Mouse (Mus musculus) T-helper 2 cell (primary cell): ENCODE measurements around the gene Eef2k.

Source experiments
- in situ Hi-C: fragments of 300-600 bp; cut with MboI, MseI; formaldehyde crosslinking; loops from one replicate; pipeline ENCODE4 v1.15.1; 2025; ENCODE audit warnings: high pct_unique_total_duplicates

Gene Eef2k

DNA sequence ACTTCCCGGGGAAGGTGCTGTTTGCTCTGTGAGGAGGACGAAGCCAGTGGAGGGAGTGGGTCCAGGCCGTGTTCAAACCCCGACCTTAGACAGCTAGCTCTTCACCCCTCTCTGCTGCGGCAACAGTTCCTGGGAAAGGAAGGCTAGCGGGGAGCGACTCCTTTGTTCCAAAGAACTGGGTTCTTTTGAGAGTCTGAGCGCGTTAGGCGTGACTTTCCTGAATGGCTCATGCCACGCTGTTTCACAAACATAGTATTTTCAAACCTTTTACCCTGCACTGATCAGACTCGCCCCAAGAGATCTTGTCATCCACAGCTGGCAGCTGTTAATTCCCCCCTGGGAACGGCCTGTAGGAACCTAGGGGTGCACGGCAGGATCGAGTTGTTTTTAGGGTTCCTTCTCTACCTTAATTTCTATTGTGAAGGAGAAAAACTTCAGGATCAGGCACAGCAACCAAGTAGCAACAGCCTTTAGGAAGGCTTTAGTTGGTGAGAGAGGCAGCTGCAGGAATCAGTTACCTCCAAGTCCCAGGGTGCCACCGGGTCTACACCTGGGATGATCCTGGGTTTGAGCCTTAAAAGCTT lies 1.3 kb downstream of the Eef2k start:
- in situ Hi-C loops, result loop anchor here (10.0 kb wide), 2 partner anchors 191 to 1129 kb away; partner anchors contain the start of gene Mettl9

DNA sequence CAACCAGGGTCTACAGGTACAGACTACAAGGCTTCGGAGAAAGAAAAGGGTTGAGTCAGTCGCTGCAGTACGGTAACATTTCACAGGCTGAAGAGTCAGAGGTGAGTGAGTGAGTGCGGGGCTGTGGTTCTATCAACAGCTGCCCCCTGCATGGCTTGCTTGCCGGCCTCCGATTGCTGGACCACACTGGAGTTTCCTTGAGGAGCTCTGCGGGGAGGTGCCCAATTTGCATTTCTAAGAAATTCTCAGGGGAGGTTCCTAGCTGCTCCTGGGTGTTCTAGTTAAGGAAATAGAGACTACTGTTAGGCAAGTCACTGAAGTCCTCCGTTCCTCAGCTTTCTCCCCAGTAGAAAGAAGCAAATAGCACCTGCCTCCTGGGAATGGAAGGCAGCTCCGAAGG lies 2.1 kb downstream of the Eef2k start:
- in situ Hi-C loops, result loop anchor here (10.0 kb wide), 2 partner anchors 190 to 1130 kb away; partner anchors contain the start of gene Mettl9

DNA sequence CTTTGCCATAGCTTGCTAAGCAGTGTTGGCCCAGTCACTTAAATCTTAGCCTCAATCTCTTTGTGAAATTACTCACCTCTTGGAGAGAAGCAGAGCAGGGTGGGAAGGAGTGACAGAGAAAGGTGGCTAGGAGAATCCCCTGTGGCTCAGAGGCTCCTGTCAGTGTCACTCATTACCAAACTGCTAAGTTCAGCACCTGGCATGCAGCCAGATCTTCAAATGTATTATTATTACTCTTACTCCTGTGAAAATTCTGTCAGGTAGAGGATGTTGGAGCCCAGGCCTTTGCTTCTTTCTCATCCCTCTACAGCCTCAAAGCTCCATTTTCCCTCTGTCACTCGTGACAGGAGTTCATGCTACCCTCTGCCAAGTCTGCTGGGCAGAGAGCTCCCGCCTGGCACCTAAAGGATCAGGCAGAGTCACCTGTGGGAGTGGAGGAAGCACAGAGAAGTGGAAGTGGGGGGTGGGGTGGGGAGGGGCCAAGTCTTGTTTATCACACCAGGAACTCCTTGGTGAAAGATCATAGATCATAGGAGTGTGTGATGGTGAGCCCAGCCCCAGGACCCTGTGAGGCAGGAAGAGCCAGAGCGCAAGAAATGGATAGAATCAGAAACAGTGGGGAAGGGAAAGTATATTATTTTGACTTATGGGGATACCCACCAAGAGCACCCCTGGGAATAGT lies 6.3 kb downstream of the Eef2k start:
- in situ Hi-C loops, result loop anchor here (10.0 kb wide), 2 partner anchors 186 to 1134 kb away; partner anchors contain the start of gene Mettl9

DNA sequence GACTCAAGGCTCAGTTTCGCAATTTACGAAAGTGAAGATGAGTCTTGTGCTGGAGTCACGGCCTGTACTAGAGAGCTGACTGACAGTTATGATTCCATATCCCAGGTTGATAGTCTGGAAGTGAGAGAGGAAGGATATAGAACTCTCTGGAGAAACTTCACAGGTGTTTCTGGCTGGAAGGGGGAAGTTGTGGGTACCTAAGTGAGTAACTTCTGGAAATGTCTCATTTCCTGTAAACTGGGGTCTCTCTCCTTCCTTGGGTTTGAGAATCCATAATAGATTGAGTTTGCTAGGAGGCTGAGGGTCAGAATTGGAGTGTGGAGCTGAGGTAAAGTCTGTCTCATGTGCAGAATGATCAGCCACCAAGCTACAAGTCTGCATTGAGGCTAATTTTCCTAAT lies 7.5 kb downstream of the Eef2k start:
- in situ Hi-C loops, result no loop called here

DNA sequence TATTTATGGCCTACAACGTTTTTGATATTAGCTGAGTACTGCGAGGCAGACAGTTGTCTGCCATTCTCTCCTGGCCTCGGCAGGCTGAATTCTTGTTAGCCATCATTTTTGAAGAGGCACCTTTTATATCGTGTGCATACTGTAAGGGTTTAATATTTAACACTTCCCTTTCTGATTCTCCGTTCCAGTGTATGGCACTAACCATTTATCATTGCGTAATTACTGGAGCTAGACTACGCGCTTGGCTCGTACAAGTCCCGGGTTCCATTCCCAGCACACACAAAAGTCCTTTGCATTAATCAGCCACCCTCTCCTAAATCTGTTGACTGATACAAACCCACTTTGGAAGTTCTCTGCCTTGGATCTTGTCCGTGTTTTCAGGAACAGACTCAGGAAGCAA lies 17.2 kb downstream of the Eef2k start:
- in situ Hi-C loops, result no loop called here

DNA sequence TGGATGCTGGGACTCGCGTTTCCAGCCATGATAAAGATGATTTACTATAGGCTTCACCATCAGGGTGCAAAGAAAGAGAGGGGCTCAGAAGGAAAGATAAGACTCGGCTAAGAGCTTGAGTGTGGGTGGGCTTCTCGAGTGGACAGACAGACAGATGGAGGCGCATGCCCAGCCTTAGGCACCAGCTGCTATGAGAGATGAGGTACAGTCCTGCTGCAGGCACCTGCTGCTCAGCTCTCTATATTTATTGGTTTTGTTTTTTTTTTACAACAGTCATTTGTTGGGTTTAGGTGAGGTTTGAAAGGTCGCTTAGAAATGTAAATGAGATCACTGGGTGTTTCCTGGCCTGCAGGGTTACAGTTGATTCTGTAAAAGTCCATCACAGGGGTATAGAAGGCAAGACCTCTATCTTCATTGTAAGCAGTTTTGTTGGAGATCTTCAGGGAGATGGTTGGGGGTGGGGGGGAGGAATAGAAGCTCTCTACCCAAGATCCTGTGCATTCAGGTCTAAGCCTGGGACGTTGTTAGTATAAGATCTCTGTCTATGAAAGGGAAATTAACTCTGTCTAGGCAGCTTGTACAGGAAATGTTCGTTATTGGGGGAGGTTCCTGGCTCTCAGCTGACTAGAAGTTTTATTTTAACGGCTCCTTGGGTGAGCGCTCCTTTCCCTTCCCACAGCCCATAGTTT lies 18.3 kb downstream of the Eef2k start:
- in situ Hi-C loops, result no loop called here

DNA sequence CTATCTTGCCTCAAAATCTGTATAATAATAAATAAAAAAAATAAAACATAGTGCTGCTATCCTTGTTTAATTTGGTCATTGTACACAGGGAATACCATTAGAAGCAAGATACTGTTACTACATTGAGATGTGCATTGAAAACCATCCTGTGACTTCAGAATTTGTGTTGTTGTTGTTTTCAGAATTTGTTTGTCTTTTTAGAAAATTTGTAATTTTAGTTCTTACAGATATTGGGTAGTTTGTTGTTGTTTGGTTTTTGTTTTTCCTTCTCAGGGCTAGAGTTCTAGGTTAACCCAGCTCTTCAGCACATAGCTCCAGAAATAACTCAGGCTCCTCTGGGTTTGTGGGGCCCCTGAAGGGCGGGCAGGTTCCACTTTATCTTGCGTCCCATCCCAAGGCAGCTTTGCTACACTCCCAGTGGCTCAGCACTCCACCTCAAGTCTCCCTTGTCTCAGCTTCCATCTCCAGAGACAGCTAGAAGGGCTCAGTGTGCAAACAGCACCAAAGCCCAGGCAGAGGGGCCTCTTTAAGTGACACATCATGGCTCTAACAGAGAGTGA lies 18.9 kb downstream of the Eef2k start:
- in situ Hi-C loops, result no loop called here

DNA sequence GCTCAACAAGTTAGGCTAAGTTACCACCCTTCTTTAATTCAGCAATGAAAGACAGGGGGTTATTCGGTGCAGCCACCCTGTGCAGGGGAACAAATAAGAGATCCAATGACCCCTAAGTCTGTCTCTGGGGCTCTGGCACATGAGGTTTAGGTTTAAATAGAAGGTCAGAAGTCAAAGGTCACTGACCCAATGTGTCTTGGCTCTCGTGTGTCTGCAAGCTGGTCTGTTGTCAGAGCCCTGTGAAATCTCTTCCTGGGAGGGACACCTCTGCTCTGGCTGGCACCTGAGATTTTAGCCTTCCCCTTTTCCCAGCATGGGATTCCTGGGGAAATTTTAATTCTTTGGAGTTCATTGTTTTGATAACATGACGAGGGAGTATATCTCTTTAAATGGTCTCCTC lies 19.6 kb downstream of the Eef2k start:
- in situ Hi-C loops, result no loop called here

DNA sequence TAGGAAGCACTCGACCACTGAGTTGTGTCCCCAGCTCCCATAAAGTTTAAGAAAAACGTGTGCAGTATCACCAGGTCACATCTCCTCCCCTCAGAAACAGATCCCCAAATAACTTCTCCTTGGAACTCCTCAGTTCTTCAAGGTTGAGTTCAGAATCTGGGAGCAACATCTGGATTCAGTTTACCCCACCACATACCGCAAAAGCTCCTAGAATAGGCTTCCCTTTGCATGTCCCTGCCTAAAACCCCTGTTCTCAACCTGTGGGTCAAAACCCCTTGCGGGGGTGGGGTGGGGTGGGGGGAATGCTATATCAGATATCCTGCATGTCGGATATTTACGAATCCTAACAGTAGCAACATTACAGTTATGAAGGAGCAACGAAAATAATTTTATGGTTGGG lies 20.0 kb downstream of the Eef2k start:
- in situ Hi-C loops, result no loop called here

DNA sequence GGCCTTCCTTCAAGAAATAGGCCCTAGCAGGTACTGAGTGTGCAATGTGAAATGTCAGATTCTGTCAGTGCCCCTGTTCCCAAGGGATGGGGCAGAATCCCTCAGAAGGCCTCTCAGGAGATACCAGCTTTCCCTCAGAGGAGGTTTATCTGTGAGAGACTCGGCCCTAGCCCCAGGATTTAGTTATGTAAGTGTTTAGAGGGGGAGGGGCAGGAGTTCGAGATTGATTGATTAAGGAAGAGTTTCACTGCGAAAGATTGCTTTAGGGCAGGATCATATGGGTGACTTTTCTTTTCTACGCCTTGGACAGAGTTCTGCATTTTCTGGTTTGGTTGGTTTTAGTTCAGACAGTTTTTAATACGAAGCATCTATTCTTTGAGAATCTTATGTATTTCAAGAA lies 20.8 kb downstream of the Eef2k start:
- in situ Hi-C loops, result no loop called here

DNA sequence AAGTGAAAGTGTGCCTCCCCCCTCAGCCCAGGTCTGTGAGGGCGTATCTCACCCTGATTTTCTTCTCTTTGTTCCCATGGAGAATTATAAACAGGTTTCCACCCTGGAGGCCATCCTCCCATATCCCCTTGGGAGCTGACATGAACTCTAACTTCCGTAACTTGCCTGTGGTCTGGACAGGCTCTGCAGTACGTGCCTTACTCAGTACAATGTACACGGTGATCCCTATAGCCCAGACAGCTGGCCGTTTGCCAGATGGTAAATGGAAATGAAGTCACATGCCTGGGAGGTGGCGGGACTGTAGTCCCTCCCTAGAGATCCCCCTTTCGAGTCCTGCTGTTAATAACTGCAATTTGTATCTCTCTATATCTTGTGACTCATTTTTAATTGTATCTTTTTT lies 22.5 kb downstream of the Eef2k start:
- in situ Hi-C loops, result no loop called here

DNA sequence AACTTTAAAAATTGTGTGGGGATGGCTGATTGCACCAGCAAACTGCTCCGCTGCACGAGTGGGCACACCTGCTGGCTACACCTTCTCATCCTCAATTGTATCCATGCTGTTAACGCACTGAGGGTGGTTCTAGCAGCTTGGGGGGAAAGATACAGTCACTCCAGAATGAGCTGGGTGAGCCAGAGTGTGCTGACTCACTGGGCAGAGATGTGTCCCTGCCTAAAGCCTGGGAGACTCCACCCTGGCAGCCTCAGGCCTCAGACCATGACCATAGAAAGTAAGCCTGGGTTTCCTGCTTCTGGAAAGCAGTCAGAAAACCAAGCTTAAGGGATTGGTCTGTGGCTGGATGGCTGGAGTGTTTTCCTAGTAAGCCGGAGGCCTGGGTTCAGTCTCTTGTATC lies 23.2 kb downstream of the Eef2k start:
- in situ Hi-C loops, result no loop called here

DNA sequence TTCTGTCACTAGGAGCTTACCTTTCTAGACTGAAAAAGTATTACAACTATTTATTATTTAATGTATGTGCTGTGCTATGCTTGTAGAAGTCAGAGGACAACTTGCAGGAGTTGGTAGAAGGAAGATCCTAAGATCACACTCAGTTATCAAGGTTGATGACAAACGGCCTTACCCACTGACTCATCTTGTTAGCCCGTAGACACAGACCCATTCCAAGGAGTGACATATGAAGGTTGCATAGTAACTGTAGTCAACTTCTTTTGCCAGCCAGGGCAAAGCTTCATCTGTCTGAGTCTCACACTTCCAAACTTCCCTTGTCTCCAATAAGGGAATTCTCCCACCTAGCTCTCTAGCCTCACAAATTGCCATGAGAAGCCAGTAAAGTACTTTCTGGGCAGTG lies 24.1 kb downstream of the Eef2k start:
- in situ Hi-C loops, result no loop called here

DNA sequence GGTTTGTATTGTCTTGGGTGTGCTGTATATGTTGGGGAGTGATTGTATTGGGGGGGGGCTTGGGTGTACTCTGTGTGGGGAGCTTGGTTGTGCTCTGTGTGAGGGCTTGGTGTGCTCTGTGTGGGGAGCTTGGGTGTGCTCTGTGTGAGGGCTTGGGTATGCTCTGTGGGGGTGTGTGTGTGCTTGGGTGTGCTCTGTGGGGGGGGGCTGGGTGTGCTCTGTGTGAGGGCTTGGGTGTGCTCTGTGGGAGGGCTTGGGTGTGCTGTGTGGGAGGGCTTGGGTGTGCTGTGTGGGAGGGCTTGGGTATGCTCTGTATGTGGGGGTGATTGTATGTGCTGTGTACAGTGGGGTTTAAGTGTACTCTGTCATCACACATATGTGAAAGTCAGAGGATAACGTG lies 25.1 kb downstream of the Eef2k start:
- in situ Hi-C loops, result no loop called here

DNA sequence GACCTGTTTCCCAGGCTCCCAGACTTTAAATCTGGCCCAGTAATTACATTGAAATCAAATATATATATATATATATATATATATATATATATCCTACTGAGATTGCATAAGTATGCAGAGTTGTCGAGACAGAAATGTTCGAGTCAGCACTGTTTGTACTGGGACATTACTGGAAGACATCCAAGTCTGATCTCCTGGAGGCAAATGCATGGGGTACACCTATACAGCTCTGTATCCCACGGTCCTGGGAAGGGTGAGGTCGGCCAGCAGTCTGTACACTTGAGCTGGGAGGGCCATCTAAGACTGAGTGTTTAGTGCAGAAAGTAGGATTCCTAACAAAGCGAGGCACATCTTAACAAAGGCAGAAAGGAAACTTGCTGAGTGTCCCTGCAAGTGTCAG lies 27.3 kb downstream of the Eef2k start:
- in situ Hi-C loops, result no loop called here

DNA sequence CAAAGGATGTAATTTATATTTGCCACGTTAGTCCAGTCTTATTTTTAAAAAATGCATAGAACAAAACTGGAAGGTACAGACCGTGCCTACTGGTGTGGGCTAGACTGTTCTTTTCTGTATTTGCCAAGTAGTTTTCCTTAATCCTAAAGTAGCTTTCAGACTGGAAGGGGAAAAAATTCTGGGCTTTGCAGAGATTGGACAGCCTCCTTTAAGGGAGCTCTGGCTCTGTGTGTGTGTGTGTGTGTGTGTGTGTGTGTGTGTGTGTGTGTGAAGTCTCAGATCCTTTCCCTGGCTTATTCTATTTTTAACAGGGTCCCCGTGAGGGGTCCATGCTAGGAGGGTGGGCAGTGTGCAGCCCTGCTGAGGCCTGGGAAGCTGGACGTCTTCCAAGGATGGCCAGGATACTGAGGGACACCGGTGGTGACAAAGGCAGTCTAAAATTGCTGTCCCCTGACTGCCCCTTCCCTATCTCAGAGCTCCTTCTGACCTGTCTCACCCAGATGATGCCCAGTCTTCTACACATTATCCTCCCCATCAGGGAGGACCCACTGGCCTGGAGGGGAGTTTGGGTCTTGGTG lies 27.9 kb downstream of the Eef2k start:
- in situ Hi-C loops, result no loop called here

DNA sequence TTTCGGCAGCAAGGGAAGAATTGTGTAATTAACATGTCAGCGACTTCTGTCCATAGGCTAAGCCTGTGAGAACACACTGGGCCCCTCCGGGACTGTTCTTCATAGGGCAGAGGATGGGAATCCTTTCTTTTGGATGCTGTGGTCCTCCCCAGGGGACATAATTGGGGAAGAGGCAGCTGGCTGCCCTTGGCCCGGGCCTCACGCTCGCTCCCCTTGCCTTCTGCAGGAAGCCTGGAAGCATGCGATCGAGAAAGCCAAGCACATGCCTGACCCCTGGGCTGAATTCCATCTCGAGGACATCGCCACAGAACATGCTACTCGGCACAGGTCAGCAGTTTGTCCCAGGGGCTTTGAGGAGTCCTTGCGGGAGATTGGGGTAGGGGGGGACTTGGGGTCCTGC lies 30.5 kb downstream of the Eef2k start:
- in situ Hi-C loops, result no loop called here

DNA sequence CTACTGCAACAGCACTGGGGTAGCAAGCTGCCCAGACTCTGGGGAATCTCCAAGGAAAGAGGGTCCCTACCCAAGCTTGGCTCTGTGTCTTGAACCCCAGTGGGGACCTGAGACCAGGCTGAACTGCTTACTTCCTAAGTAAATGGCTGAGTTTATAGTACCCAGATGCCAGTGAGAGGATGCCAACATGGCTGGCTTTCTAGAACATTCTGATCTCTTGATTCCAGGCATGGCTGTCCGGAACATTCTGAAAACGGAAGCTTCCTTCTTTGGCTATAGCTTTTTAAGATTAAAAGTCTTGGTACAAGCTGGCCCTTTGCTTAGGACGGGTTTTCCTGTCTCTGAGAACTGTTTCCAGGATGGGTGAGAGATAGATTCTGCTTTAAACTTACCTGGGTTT lies 31.4 kb downstream of the Eef2k start:
- in situ Hi-C loops, result no loop called here

DNA sequence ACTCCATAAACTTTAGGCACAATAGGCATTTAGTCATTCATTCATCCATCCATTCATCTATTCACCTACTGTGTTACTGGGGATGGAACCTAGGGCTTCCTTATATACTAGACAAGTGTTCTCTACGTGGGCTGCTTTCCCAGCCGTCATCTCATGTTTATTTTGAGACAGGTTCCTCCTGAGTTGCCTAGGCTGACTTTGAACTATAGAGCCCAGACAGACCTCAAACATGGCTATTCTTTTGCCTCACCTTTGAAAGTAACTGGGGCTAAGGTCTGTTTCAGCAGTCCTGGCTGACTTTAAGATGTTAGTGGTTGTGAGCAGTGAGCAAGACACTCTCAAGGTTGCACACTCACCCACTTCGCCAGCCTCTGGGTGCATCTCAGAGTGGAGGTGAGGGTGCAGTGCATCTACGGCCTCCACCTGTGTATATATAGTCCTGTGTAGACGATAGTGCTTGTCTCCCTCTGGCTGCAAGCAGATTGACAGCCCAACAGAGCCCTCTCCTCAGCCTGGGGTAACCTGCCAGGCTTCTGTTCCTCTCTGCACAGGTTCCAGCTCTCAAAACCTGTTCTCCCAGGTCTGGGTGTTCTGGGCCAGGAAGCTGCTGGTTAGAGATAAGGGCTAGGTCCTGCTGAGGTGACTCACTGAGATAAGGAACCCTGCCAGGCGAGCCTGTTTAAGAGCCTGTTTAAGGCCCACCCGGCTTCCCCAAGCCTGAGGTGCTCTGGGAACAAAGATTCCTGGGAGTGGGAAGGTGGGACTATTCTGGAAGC lies 32.3 kb downstream of the Eef2k start:
- in situ Hi-C loops, result no loop called here

DNA sequence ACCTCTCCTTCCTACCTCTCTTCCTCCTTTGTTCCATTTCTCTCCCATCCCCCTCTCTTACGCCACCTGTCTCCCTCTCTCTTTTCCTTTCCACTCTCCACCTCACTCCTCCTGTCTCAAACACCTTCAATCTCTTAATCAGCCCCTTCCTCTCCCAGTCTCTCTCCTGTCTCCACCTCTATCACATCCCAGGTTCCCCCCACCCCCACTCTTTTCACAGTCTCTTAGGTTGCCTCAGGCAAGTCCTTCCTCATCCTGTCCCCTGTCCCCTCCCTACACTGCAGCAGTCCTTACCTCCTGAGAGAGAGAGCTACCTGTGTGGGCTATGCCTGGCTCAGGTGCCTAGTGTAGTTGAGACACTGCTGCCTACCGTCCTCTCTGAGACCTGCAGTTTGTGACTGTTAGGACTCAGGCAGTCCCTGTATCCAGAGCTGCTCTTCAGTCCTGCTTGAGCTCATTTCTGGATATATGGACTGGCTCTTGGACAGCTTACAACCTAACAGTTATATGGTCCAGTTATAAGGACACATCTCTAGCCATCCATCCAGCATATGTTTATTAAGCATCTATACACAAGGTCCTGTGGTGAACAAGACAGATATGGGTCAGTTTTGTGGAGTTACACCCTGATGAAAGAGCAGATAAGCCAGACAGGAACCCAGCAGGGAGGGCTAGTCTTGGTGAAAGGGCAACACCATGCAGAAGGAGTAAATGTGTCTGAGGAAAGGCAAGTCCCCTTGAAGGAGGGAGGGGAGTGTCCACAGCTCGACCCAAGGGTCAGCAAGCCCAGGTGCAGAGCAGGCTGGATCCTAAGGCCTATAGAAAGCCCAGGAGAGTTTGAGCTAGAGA lies 33.1 kb downstream of the Eef2k start:
- in situ Hi-C loops, result no loop called here

DNA sequence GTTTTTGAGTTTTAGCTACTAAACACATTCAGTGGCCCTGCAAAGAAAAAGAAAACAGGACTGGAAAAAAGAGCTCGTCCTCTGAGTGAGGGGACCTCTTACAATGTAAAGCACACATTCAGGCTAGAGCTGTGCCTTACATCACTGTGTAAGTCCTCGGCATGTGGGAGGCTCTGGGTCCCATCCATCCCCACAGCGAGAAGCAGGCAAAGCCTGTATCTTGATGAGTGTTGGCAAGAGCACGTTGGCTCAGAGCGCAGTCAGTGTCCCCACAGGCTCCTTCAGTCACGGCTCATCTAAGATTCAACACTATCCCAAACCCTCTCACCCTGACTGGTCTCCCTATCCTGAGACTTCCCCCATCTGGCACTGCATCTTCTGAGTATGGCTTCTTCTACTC lies 35.6 kb downstream of the Eef2k start:
- in situ Hi-C loops, result no loop called here
